Mouse (Mus musculus) hindbrain, embryonic 12.5 days (tissue): ENCODE measurements around the gene Yod1. TPM values are rescaled to one million over a fixed set of nuclear protein-coding genes. Genes with fewer than 3 reads are reported as not detected.

Experiments used
- ATAC-seq: fragments of 200-750 bp; cut with Nextera tagmentation; 2 replicates; pipeline ENCODE4 v1.8.0; 2017; ENCODE audit warnings: moderate TSS enrichment; ENCODE audit not compliant: low FRiP score
- H3K27ac ChIP-seq: fragments of 300-500 bp; sonication (generic); 2 replicates; pipeline ENCODE4 v1.5.1; 2016; ENCODE audit warnings: mild to moderate bottlenecking
- H3K27me3 ChIP-seq: fragments of 300-500 bp; sonication (generic); 2 replicates; pipeline ENCODE4 v1.6.1; 2016; ENCODE audit warnings: mild to moderate bottlenecking
- H3K36me3 ChIP-seq: fragments of 300-500 bp; sonication (generic); 2 replicates; pipeline ENCODE4 v1.6.1; 2016; ENCODE audit warnings: mild to moderate bottlenecking
- H3K4me1 ChIP-seq: fragments of 300-500 bp; sonication (generic); 2 replicates; pipeline ENCODE4 v1.6.1; 2016
- H3K4me2 ChIP-seq: fragments of 300-500 bp; sonication (generic); replicated peaks from 2 replicates; pipeline ENCODE4 v1.6.1; 2016; ENCODE audit warnings: mild to moderate bottlenecking
- H3K4me3 ChIP-seq: fragments of 300-500 bp; sonication (generic); 2 replicates; pipeline ENCODE4 v1.5.1; 2016; ENCODE audit warnings: mild to moderate bottlenecking
- H3K9ac ChIP-seq: fragments of 300-500 bp; sonication (generic); 2 replicates; pipeline ENCODE4 v1.6.1; 2016; ENCODE audit warnings: mild to moderate bottlenecking, moderate library complexity
- H3K9me3 ChIP-seq: fragments of 300-500 bp; sonication (generic); replicated peaks from 2 replicates; pipeline ENCODE4 v1.6.1; 2016; ENCODE audit warnings: mild to moderate bottlenecking
- WGBS: fragments of 180-500 bp; shearing (Covaris S2); methylation state at CpG from one replicate; pipeline ENCODE4 v1.1.7; 2016; 5-methylcytosine and 5-hydroxymethylcytosine counted together
- polyA plus RNA-seq: library from polyadenylated mRNA; unstranded; fragments of >200 nt; fragmentation: Nextera tagmentation; extraction: Ambion mirVana; gene quantifications from 2 replicates; pipeline ENCODE4 v1.2.1, GENCODE M21; 2016

Yod1 gene
- polyA plus RNA-seq, 1 experiment from 2014 or later = 19.2 TPM

DNA sequence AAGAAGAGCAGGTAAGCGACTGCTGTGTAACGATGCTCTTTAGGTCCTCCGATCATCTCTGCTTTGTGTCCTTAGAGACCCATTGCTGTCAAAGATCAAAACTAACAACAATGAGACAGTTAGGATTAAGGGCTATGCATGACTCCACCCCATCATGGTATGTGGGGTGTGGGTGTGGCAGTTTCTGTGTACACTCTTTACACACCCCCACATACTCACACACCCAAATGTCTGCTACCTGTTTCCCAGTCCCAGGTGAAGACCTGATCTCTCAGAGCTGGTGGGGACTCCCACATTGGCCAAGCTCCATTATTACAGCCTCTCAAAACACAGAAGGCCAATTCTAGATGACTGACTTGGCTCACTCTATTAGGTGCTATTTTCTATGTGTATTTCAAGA is 28.5 kb downstream of the Yod1 start:
- H3K36me3 ChIP-seq = no peaks in the 10 kb centered on the region
- no peak overlapping the region for H3K27ac ChIP-seq
- no peak overlapping the region for H3K4me2 ChIP-seq
- H3K9ac ChIP-seq = no peak overlapping the region
- WGBS = 92% methylated on average over 3 of the region's 3 CpGs
- H3K27me3 ChIP-seq = no peaks in the 10 kb centered on the region
- no peaks in the 10 kb centered on the region for H3K4me1 ChIP-seq
- ATAC-seq = no peak
- no peak overlapping the region for H3K4me3 ChIP-seq
- H3K9me3 ChIP-seq = no peaks in the 10 kb centered on the region

DNA sequence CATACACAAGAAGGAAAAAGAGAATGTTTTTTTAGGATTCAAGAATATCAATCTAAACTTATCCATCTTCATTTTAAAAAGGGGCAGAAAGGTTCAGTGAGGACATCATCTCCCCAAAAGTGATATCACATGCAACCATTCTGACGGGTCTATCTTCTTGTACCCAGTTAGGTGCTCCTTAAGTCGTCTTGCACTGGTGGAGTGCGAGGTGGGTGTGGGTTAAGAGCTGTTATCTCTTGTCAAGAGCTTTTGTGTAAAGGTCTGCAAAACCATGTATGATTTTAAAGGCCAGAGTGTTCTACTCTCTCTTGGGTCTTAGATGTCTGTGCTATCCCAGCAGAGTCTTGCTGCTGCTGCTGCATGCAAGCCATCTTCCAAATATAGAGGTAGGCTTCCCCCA is 29.7 kb downstream of the Yod1 start:
- 85% methylated on average over 3 of the region's 3 CpGs for WGBS
- Histone ChIP-seq H3K9me3 (no peaks in the 10 kb centered on the region), H3K4me2 (no peak overlapping the region), H3K9ac (no peak overlapping the region), H3K36me3 (no peaks in the 10 kb centered on the region), H3K4me1 (no peaks in the 10 kb centered on the region), H3K4me3 (no peak overlapping the region), H3K27me3 (no peaks in the 10 kb centered on the region), H3K27ac (no peak overlapping the region)
- no peak for ATAC-seq

DNA sequence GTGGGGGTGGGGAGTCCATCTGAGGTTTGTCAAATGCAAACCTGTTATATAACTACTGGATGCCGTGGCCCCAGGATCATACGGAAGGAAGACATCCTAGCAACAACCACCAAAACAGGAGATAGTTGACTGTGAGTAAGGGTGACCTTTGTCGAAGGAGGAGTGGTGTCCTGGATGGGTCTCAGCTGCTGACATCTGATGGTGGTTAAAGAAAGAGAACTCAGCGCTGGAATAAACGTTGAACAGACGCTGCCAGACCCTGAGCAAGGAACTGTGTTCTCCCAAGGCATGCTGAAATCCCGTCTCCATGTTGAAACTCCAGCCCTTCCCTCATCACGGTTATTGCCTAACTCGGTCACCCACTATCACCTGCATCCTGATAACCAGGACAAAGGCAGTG is 42.6 kb downstream of the Yod1 start:
- 85% methylated on average over 9 of the region's 9 CpGs for WGBS
- H3K9ac ChIP-seq = no peak overlapping the region
- ATAC-seq = no peak

DNA sequence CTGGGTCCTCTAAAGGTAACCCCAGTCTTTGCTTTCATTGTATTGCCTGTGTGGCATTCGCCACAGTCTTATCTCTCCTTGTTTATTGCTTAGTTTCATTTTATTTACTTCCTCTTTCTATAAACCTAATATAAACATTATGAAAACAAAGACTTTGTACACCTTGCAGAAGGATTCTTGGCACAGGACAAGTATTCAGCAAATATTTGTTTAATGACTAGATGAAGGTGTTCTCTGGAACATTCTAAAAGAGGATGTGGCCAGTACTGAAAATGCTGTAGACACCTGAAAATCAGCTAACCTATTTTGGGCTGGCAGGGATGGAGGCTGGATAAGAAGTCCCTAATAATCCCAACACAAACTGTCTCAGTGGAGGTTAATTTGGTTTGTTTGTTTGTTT is 44.5 kb downstream of the Yod1 start:
- no peak overlapping the region for H3K4me2 ChIP-seq
- H3K27ac ChIP-seq = no peak overlapping the region
- H3K27me3 ChIP-seq = no peaks in the 10 kb centered on the region
- no peak for ATAC-seq
- H3K9me3 ChIP-seq = no peaks in the 10 kb centered on the region
- 77% methylated on average over 1 of the region's 1 CpGs for WGBS
- H3K36me3 ChIP-seq = no peaks in the 10 kb centered on the region
- H3K4me3 ChIP-seq = no peak overlapping the region
- no peaks in the 10 kb centered on the region for H3K4me1 ChIP-seq
- H3K9ac ChIP-seq = no peak overlapping the region

More for the DNA sequence above, 42.6 kb downstream of the Yod1 start:
- no peaks in the 10 kb centered on the region for H3K9me3 ChIP-seq
- H3K36me3 ChIP-seq = no peaks in the 10 kb centered on the region
- no peak overlapping the region for H3K4me2 ChIP-seq
- H3K27ac ChIP-seq = no peak overlapping the region
- H3K4me3 ChIP-seq = no peak overlapping the region
- no peaks in the 10 kb centered on the region for H3K4me1 ChIP-seq
- H3K27me3 ChIP-seq = no peaks in the 10 kb centered on the region

DNA sequence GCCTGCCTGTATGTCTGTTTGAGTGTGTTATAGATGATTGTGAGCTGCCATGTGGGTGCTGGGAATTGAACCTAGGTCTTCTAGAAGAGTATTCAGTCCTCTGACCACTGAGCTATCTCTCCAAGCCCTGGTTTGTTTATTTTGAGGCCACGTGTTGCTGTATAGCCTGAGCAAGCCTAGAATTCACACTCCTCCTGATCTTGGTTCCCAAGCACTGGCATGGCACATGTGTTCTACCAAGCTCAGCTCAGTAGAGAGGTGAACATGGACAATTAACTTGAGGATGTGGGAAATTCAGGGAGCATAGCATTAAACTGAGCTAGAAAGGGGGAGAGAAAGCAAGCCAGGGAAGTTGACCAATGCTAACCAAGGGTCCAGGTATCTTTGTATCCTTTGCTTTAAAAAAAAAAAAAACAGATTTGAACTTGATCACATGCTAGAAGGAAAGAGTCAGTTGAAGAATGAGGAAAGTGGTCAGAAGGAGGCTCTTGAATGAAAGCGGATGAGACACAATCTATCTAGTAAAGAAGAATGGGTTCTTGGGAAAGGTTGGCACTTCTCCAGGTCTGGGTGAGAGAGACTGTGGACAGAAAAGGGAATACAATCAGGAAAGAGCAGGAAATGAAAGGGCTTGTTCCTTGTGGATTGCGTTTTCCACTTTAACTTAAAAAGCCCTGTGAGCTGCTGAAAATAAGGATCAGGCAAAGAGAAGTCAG is 45.1 kb downstream of the Yod1 start:
- 82% methylated on average over 3 of the region's 3 CpGs for WGBS
- Histone ChIP-seq H3K27ac (no peak overlapping the region), H3K9ac (no peak overlapping the region), H3K9me3 (no peaks in the 10 kb centered on the region), H3K4me3 (no peak overlapping the region), H3K4me1 (no peaks in the 10 kb centered on the region), H3K4me2 (no peak overlapping the region), H3K27me3 (no peaks in the 10 kb centered on the region), H3K36me3 (no peaks in the 10 kb centered on the region)
- ATAC-seq = no peak

DNA sequence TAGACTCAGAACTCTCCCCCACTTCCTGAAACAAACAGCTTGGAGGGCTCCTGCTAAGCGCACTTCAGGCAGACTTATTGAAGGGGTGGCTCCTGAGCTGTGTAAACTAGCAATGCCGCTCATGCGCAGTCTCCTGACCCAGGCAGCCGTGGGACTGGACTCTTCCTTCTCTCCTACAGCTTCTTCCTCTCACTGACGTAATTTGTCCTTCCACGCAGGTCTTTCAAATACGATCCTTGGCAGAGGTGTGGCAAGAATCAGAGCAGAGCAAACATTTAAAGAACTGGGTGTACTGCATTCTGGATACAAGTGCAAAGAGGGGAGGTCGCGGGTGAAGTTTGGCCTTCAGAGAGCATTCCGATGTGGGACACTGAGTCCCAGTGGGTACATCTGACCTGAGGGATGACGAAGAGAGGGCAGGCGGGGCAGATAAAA is 46.9 kb downstream of the Yod1 start:
- H3K27me3 ChIP-seq = no peaks in the 10 kb centered on the region
- 90% methylated on average over 12 of the region's 12 CpGs for WGBS
- ATAC-seq = no peak

DNA sequence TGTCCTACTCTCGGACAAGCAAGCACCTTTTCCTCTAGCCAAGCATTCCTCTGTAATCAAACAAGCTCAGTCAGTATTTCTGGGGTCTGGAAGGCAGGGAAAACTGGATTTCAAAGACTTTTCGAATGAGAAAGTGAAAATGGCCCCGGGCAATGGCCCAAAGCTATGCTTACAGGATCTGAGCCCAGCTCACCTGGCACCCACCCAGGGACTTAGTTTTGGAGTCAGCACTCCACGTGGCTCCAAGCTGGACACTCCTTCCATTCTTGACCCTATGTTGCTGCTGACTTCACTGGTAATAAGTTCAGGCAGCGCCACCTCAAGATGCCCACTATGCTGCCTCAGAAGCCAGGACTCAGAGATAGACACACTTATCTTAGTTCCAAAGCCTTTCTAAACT is 49.9 kb downstream of the Yod1 start:
- Histone ChIP-seq H3K4me2 (no peak overlapping the region), H3K36me3 (no peaks in the 10 kb centered on the region), H3K27me3 (no peaks in the 10 kb centered on the region), H3K9me3 (no peaks in the 10 kb centered on the region), H3K9ac (no peak overlapping the region), H3K4me3 (no peak overlapping the region), H3K27ac (no peak overlapping the region), H3K4me1 (no peaks in the 10 kb centered on the region)
- 85% methylated on average over 5 of the region's 5 CpGs for WGBS
- no peak for ATAC-seq

More for the DNA sequence above, 46.9 kb downstream of the Yod1 start:
- Histone ChIP-seq H3K4me2 (no peak overlapping the region), H3K9ac (no peak overlapping the region), H3K9me3 (no peaks in the 10 kb centered on the region), H3K4me3 (no peak overlapping the region), H3K36me3 (no peaks in the 10 kb centered on the region), H3K4me1 (no peaks in the 10 kb centered on the region), H3K27ac (no peak overlapping the region)

DNA sequence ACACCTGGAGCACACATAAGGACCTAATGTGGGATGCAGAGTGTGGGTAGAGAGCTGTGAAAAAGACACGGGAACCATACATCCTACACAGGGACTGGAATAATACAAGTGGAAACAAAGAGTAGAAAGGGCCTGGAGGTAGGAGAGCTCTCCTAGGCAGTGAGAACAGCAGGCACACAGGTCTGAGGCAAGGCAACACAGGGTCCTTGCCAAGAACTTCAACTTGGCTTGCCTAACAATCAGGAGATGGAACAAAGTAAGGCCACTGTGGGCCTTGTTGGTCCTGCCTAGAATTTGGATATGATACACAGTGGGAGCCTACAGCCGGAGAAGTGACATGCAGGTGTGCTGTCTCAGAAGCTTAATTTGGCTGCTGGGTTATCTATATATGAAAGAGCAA is 52.8 kb downstream of the Yod1 start:
- Histone ChIP-seq H3K4me3 (no peak overlapping the region), H3K9me3 (no peaks in the 10 kb centered on the region), H3K36me3 (no peaks in the 10 kb centered on the region), H3K4me1 (no peaks in the 10 kb centered on the region), H3K4me2 (no peak overlapping the region), H3K9ac (no peak overlapping the region), H3K27me3 (no peaks in the 10 kb centered on the region), H3K27ac (no peak overlapping the region)
- ATAC-seq = no peak
- WGBS = 93% methylated on average over 2 of the region's 2 CpGs

DNA sequence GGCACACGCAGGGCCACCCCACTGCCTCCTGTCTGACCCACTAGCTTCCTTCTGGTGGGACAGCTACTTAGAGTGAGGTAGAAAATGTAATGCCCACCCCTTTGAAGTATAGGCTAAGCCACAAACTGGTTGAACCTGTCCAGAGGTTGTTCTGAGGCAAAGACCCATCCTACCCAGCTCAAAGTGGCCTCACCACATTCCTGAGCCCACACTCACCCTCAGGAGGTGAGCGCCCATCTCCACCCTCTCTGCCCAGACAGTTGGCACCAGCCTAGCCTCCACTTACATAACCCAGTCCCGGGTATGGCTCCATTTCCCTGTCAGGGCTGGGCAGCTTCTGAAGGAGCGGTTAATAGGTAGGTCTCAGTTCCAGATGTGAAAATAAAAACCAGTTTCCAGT is 53.4 kb downstream of the Yod1 start:
- Histone ChIP-seq H3K4me1 (no peaks in the 10 kb centered on the region), H3K27ac (no peak overlapping the region), H3K27me3 (no peaks in the 10 kb centered on the region), H3K4me2 (no peak overlapping the region), H3K9me3 (no peaks in the 10 kb centered on the region), H3K9ac (no peak overlapping the region), H3K36me3 (no peaks in the 10 kb centered on the region), H3K4me3 (no peak overlapping the region)
- 90% methylated on average over 4 of the region's 4 CpGs for WGBS
- no peak for ATAC-seq

DNA sequence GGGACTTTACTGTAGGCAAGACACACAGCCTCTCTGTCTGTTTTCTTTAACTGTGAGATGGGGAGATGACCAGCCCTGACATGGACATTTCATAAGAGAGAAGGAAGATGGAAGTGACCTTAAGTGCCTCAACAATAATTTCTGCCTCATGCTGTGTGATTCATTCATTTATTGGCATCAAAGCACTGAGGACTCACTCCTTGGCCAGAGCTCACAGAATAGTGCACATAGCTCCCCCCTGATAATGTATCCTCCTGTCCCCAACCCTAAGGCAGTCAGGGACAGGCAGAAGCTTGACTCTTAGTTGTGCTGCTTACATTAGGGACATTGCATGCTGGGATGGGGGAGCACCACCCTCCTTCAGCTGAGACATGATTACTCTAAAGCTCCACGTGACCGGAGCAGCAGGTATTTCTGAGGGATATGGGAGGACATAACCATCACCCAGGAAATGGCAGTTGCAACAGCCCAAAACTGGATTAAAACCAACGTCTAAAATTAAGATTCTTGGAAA is 53.9 kb downstream of the Yod1 start:
- Histone ChIP-seq H3K4me1 (no peaks in the 10 kb centered on the region), H3K9me3 (no peaks in the 10 kb centered on the region), H3K9ac (no peak overlapping the region), H3K4me3 (no peak overlapping the region), H3K36me3 (no peaks in the 10 kb centered on the region), H3K27ac (no peak overlapping the region), H3K4me2 (no peak overlapping the region), H3K27me3 (no peaks in the 10 kb centered on the region)
- ATAC-seq = no peak
- WGBS = 73% methylated on average over 3 of the region's 3 CpGs

Other genes starting within 250 kb of the Yod1 start
- not detected in 2 replicates for gene Zp3r, start 87.7 kb upstream of the Yod1 start, polyA plus RNA-seq
- not detected in 2 replicates for gene C4bp, start 55.7 kb upstream of the Yod1 start, polyA plus RNA-seq
- gene Gm29427, start 1.5 kb upstream of the Yod1 start, polyA plus RNA-seq = 0.15 TPM in 1 of 2 replicates, not detected in the other
- 17.0 and 17.8 TPM in 2 replicates for gene Pfkfb2, start 11.9 kb downstream of the Yod1 start, polyA plus RNA-seq
- gene AA986860, start 14.6 kb downstream of the Yod1 start, polyA plus RNA-seq = 1.2 and 1.3 TPM in 2 replicates
- gene Fcamr, start 83.6 kb downstream of the Yod1 start, polyA plus RNA-seq = not detected in 2 replicates
- gene Pigr, start 109.4 kb downstream of the Yod1 start, polyA plus RNA-seq = not detected in 2 replicates
- not detected in 2 replicates for gene Fcmr, start 148.3 kb downstream of the Yod1 start, polyA plus RNA-seq
- gene Il24, start 170.1 kb downstream of the Yod1 start, polyA plus RNA-seq = not detected in 2 replicates
- gene Il20, start 194.1 kb downstream of the Yod1 start, polyA plus RNA-seq = not detected in 2 replicates
- not detected in 2 replicates for gene Il19, start 222.8 kb downstream of the Yod1 start, polyA plus RNA-seq